Mouse (Mus musculus) layer of hippocampus, adult 11-12 months (tissue): ENCODE data around the gene Prkcb.
A peak's percentile ranks its signal among the peaks of the same experiment; 100 is the strongest.

ENCODE experiments used
- DNase-seq: peaks from one replicate; pipeline ENCODE4 v3.0.0; 2022; ENCODE audit warnings: low spot score

The Prkcb gene

DNA sequence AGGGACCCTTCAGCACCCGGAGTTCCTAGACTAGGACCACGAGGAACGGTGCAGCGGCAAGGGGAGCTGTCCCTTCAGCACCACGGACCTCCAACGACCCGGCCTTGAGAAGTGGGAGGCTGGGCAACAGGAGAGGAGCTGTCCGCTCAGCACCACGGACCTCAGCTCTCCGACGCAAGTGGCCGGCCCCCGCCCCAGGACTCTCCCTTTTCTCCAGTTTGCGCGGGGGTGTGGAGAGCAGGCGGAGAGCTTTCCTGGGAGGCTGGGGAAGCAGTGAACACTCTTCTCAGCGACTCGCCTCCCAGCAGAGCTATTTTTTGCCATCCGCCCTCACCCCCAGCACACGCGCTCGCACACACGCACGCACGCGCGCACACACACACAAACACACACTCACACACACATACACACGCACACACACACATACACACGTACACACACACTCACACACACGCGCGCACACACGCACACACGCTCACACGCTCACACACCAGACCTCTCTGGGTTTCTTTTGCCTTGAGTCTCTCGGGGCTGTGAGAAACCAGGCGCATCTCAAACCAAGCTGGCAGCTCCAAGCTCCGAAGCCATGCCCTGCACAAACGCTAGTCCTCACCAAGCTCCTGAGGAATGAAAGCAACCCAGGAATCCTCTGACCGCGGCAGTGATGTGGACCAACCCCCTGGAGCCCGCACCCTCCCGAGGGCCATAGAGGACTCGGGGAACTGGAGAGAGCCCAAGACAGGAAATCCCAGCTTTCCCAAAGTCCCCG is 382.5 kb downstream of the Prkcb start:
- peak; percentile 79 for DNase-seq

DNA sequence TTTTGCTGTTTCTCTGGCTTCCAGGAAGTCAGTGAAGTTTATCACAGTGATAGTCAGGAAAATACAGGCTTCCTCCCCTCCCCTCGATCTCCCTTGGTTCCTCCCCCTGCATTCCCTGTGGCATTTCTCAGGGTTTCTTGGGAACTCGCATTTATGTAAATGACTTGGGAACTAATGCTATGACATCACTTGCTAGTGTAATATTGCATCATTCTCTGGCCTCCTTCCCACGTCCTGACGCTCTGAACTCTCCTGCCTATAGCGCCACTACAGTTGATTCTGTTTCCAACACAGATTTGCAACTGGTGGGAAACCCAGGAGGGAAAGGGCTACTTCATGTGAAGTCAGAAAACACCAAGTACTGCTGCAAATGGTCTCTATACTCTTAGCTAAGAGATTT is 384.4 kb downstream of the Prkcb start:
- DNase-seq: peak; percentile 29

DNA sequence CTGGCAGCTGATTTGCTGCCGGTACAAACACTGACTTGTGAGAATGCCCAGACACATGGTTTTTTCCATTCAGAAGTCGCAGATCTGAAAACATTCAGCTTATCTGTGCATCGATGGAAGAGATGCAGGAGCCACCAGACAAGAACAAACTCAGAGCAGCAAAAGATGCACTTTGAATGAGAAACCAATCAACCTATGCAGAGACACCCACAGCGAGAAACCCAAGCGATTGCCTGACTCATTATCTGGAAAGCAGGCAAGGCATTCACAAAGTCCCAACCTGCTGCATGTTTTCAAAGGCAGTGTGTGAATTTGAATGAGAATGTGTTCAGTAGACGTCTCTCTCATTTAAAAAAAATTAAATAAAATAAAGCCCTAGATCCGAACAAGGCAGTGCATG is 386.7 kb downstream of the Prkcb start:
- DNase-seq: peak; percentile 15
